Mouse (Mus musculus) skeletal muscle tissue, adult 2 months (tissue): ENCODE data around the gene Pitpnb.

Experiments
- DNase-seq: peaks from one replicate; pipeline ENCODE4 v3.0.0-alpha.2; 2012; ENCODE audit warnings: low read depth, low spot score

Gene Pitpnb

DNA sequence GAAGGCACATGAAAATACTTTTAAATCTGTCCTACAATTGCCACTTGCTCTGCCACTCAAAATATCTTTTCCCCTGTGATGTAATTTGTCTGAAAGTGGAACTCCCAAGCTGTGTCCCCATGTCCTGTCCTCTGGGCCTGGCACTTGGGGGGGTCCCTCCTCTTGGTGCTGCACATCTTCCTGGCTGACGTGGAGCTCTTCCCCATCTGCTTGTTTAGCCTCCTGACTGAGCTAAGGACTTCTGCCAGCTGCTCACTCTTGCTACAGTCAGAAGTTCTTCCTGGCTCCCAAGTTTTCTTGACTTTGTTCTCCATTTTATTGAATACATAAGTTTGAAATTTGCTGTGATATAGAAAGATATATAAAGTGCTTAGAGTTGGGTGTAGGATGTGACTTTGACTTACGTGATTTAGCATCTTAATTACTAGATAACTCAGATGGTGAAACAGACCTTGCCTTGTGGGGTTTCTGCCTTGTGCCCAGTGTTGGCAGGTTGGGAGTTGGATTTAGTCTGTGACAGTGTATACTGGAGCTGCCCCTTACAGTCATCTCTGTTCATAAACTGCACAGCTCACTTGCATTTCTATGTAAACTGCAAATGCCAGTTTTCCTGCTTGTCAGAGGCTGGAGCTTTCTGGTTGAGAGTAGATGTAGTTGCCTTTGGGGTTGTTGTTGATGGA, 14.3 kb downstream of the Pitpnb start:
- no peak for DNase-seq

DNA sequence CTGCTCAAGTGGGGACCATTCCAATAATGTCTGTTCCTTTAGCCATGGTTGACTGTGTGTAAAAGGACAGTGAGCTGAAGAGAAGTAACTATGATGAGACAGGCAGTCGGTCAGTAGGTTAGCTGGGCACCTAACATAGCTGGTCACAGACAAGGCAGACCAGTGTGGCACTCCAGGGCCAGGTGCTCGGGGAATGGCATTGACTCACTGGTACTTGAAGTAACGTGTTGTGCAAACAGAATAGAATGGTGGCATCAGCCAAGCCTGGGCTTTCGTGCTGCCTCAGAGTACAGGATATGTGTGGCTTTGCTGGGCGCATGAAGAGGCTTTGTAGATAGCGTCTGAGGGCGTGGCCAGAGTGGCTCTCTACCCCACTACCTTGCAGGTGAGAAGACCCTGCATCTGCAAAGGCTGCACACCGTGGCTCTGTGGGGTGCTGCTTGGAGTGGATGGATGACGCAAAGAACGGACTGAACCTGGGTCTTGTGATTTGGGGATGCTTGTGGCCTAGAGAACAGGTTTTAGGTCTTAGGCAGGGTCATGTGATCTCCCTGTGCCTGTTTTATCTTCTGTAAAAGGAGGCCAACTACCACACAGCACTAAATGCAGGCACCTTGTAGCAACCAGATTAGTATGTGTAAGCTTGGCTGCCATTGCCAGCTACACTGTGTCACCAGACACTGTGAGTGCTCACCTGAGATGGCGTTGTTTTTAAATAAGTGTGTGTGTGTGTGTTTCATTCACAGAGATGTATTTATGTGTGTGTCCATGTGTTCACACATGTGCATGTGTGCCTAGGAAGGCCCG, 26.5 kb downstream of the Pitpnb start:
- DNase-seq = no peak

DNA sequence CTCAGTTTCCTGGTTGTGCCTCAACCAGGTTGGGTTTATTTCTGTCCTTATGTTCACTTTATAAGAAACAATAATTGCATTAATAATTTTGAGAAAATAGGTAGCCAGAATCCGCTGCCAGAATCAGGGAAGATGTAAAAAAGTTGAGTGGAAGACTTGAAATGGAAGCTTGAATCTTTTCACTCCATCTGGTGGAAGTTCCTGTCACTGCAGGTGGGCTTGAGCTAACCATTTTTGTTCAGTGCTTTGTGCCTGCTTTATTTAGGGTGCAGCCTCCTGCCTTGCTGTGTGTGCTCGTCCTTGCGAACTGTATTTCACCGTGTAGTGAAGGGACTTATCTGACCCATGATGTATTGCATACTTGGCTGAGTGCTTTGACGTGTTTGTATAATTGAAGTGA, 30.0 kb downstream of the Pitpnb start:
- DNase-seq = no peak

GRCm38 (mm10) chr5:111361058-111361457, 30.5 kb downstream of the Pitpnb start:
- DNase-seq = no peak

DNA sequence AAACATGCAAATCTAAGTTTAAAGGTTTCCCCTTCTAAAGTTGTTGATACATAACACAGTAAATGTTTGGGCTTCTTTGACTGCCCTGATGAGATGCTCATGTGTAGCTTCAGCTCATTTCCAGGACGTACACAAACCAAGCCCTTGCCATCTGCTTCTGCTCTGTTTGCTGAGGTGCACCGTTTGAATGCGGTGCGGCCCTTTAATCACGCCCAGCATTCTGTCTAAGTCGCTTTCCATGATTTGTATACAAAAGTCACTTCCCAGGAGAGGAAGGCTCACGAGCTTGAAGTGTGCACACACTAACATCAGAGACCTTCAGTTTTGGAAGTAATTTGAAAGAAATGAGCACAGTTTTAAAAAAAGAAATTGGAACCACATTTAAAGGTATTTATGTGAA, 31.3 kb downstream of the Pitpnb start:
- DNase-seq = no peak

DNA sequence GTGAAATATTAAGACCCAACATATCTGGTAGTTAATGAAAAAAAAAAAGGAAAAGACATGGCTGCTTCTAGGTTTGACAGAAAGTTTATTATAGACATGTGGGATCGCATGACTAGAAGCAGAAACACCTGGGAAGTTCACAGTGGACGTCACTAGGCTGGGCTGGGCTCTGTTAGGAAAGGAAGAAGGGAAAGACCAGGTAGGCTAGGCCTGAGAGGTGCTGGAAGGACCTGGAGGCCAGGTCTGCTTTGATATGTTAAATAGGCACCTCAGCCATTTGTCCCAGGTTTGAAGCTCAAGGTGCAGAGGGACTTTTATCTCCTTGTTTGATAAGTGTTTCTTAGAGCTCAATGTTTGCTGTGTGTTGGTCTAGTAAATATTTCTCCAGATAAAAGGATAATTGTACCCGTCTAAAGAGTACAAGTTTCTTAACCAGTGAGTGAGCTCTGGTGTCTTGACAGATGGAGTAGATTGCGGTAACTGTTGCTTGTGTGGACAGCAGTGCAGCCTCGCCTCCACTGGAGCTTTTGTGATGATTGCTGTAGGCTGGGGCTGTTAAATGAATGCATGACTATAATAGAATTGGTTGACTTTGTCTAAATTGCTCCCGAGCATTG, 33.0 kb downstream of the Pitpnb start:
- DNase-seq = no peak

- no peak for DNase-seq
Observed at GRCm38 (mm10) chr5:111364533-111364932, 34.0 kb downstream of the Pitpnb start.

GRCm38 (mm10) chr5:111366140-111366539, 35.6 kb downstream of the Pitpnb start:
- no peak for DNase-seq

DNA sequence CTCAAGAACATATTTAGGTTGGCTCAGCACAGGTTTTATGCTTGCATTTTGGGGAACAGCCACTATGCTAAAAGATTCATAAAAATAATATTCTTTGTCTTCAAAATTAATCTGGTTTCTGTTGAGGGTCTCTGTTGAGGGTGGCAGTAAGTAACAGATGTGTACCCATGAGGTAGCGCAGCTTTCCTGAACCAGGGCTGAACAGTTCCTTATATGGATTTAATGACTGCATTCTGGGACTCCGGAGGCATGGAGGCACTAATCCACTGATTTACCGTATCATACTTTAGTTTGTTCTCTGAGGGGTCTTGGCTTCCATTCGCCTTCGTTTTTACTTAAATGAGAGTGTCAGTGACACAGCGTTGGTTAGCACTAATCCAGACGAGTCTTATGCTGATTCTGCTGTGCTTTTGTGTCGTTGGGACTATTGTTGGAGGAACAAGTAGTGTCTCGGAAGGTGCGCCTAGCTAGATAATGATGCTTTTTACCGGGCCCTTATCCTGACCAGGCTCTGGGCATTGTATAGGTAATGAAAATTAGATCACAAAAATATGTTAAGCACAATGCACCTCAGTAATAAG, 37.5 kb downstream of the Pitpnb start:
- DNase-seq = no peak

- no peak for DNase-seq
Observed at GRCm38 (mm10) chr5:111368576-111368975, 38.0 kb downstream of the Pitpnb start.

GRCm38 (mm10) chr5:111375616-111376015, 45.1 kb downstream of the Pitpnb start:
- no peak for DNase-seq

- DNase-seq = no peak
Observed at GRCm38 (mm10) chr5:111376276-111377020, 45.9 kb downstream of the Pitpnb start.

DNA sequence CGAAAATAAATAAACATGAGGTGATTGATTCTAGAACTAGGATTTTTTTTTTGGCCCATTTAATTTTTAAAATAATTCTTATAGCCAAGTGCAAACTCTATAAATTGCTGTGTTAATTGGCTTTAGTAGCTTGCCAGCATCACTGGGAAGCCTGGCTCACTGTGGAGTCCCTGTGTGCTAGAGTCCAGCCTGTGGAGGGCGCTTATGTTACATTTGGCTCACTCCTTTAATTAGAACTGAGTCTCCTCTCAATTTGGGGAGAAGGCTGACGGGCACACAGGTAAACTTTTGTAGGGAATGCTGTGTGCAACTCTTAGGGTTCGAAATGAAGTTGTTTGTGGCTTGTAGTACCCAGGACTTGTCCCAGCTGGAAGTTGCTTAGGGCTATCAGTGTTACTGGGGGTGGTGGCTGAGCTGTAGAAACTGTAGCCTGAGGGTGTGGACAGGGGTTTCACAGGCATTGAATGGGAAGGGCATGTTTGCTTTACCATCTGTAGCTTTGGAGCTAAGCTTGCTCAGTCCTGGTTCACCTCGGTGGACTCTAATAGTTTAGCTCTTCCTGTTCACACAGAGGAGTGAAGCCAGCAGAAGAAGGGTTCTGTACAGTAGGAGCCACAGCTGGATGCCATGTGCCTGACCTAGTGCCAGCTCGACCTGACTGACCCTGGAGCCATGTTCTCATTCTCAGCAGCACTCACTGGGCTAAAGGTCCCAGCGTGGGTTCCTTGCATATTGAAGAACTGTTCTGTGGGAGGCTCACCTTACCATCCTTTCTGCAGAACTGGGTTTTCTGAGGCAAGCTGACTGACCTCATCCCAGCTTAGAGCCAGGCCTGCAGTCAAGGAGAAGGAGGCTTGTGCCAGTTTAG, 47.8 kb downstream of the Pitpnb start:
- DNase-seq = peak; percentile 57

DNA sequence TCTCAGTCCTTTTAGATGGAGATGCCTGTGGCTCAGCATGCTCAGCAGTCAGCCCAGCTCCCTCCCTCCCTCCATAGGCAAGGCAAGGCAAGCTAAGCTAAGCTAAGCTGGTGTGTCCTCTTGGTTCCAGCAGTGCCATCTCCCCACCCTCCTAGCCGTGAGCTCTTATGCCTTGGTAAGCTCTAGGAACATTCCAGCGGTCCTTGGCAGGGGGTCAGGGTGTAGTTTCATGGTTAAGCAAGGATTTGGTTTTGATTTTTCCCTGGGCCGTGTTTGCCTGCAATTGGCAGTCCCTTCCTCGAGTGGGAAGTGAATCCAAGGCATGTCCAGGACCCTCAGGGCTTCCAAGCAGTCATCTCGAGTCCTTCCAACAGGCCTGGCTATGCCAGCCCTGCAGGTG, 52.8 kb downstream of the Pitpnb start:
- DNase-seq = no peak

DNA sequence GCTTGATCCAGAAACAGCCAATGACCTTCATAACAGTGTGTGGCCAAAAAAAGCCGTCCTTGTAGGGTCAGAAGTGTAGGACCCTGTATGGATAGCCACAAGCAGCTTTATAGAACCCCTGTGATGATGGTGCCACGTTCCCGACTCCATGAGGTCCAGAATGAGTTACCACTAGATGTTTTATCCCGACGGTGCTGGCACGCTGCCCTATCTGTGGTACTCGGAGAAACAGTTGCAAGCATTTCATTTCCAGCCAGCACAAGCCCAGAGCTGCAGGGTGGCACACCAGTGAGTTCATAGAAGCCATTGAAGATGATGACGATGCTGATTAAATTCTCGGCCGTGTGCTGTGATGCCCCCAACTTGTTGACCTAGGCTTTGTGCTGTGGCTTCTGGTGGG, 60.3 kb downstream of the Pitpnb start:
- no peak for DNase-seq

DNA sequence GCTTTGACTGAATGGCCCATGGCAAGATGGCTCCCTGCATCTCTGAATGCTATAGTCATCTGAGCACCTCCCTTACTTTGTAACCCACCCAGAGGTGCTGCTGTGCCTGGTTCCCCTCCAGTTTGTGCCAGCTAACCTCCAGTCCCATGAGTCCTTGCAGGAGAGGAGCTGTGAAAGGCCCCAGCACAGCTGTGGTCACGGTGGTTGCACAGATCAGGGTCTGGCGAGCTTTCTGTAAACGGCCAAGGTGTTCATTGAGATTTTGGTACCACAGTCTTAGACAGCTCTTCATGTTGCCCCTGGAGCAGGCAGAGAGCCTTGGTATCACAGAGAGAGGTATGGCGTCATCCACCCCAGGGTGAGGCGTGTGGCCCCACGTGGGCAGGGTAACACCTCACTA, 60.9 kb downstream of the Pitpnb start:
- DNase-seq = no peak

DNA sequence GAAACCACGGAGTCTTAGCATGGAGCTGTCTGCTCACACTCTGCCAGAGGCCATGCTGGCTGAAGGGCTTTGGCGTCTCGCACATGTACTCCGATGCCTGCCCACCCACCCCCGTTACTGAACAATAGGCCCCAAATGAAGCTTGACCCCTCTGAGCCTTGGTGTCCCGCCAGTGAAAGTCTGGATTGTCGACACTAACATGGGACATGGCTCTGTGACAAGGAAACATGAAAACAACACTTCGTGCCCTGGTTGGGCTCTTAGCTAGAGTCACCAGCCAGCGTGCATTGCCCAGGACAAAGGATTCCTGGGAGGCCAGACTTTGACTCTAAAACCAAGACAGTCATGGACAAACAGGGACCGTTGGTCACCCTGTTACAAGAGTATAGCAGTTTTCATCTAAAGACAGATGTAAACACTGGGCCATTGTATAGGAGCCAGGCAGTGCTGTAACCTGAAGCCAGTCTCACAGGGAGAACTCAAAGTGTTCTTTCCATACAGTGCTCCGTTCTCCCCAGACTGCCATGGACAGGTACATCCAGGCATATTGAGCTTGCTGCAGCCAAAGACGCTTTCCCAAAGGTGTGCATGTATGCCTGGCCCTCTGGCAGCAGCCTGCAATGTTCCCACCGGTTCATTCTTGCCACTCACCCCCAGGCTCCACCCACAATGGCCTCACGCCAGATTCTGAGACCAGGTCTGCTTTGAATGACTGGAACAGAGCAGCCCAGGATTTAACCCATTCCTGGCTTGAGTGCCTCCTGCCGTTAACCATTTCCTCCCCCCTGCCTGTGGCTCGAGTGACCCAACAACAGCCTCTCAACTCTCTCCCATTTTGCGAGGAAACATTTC, 63.0 kb downstream of the Pitpnb start:
- DNase-seq = no peak

DNA sequence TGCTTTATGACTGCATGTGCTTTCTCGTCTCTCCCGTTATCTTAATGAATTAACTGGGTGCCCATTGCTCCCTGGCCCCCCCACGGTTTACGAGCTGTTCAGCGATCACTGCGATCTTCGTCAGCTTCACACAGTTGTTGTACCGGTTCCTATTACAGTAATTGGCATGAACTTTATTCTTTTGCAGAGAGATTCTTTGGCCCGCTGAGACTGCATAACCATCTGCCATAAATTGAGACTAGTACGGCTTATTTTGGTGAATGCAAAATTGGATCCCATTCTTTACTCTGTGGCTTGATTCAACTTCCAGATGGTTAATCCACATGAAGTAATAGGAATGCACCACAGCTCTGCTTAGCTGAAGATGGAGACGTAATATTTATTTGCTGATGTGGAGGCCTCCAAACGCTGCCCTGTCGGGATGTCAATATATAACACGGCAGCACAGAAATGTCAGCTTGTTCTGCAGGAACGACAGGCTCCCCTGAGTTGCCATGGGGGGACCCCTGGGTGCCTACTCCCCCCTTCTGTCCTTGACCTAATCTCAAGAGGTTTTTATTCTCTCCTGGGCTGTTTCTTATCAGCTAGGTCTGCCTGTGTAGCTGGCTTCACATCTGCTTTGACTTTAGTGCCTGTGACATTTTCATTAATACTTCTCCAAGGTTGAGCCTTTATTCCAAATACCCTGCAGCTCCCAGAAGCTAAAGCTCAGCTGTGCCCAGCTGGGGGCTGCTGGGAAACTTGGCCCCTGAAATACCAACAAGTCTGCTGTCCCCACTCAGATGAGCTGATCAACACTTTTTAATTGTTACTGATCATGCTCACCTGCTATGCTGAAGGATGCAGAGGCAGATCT, 63.9 kb downstream of the Pitpnb start:
- DNase-seq = no peak

- DNase-seq = no peak
Observed at GRCm38 (mm10) chr5:111395771-111396170, 65.2 kb downstream of the Pitpnb start.
